Mouse (Mus musculus) stomach, postnatal 0 days (tissue): ENCODE results near the gene Lingo1. TPM values are rescaled to one million over a fixed set of nuclear protein-coding genes. Genes with fewer than 3 reads are reported as not detected.

Experiments
- ATAC-seq: fragments of 200-750 bp; cut with Nextera tagmentation; 2 replicates; pipeline ENCODE4 v1.8.0; 2017; ENCODE audit not compliant: low FRiP score, low TSS enrichment
- DNase-seq: peaks from one replicate; pipeline ENCODE4 v3.0.0-alpha.2; 2016; ENCODE audit warnings: low spot score
- H3K27ac ChIP-seq: fragments of 300-500 bp; sonication (generic); replicated peaks from 2 replicates; pipeline ENCODE4 v1.5.1; 2014; ENCODE audit warnings: mild to moderate bottlenecking, control low read depth
- H3K27me3 ChIP-seq: fragments of 300-500 bp; sonication (generic); 2 replicates; pipeline ENCODE4 v1.6.1; 2014; ENCODE audit warnings: low read length; ENCODE audit not compliant: control insufficient read depth, insufficient read depth
- H3K36me3 ChIP-seq: fragments of 300-500 bp; sonication (generic); 2 replicates; pipeline ENCODE4 v1.6.1; 2014; ENCODE audit warnings: low read length, mixed read lengths; ENCODE audit not compliant: control insufficient read depth, insufficient read depth
- H3K4me1 ChIP-seq: fragments of 300-500 bp; sonication (generic); replicated peaks from 2 replicates; pipeline ENCODE4 v1.6.1; 2014; ENCODE audit warnings: antibody characterized with exemption; ENCODE audit not compliant: control insufficient read depth, insufficient read depth
- H3K4me2 ChIP-seq: fragments of 300-500 bp; sonication (generic); replicated peaks from 2 replicates; pipeline ENCODE4 v1.6.1; 2014; ENCODE audit warnings: low read depth, mild to moderate bottlenecking, control low read depth, moderate library complexity
- H3K4me3 ChIP-seq: fragments of 300-500 bp; sonication (generic); 2 replicates; pipeline ENCODE4 v1.5.1; 2014; ENCODE audit warnings: low read depth, low read length, control low read depth
- H3K9ac ChIP-seq: fragments of 300-500 bp; sonication (generic); 2 replicates; pipeline ENCODE4 v1.6.1; 2014; ENCODE audit warnings: mild to moderate bottlenecking, low read length, control low read depth, mixed read lengths
- H3K9me3 ChIP-seq: fragments of 300-500 bp; sonication (generic); 2 replicates; pipeline ENCODE4 v1.6.1; 2016; ENCODE audit warnings: low read length; ENCODE audit not compliant: control insufficient read depth
- CTCF ChIP-seq: IDR thresholded peaks from 2 replicates; pipeline ENCODE4 v1.5.1; 2016; ENCODE audit warnings: antibody characterized with exemption, low read depth, mild to moderate bottlenecking, moderate library complexity
- EP300 ChIP-seq: optimal IDR thresholded peaks from 2 replicates; pipeline ENCODE3; 2016; ENCODE audit warnings: antibody characterized with exemption
- WGBS: fragments of 180-500 bp; shearing (Covaris S2); extraction: QIAGEN DNeasy Blood & Tissue Kit; methylation state at CpG from one replicate; pipeline ENCODE4 v1.1.7; 2014; 5-methylcytosine and 5-hydroxymethylcytosine counted together
- polyA plus RNA-seq: library from polyadenylated mRNA; unstranded; fragments of >200 nt; fragmentation: Nextera tagmentation; extraction: Ambion mirVana; gene quantifications from 2 replicates; pipeline ENCODE4 v1.2.1, GENCODE M21; 2015

Lingo1 gene
- polyA plus RNA-seq, 1 experiment from 2014 or later, result 0.99 TPM

DNA sequence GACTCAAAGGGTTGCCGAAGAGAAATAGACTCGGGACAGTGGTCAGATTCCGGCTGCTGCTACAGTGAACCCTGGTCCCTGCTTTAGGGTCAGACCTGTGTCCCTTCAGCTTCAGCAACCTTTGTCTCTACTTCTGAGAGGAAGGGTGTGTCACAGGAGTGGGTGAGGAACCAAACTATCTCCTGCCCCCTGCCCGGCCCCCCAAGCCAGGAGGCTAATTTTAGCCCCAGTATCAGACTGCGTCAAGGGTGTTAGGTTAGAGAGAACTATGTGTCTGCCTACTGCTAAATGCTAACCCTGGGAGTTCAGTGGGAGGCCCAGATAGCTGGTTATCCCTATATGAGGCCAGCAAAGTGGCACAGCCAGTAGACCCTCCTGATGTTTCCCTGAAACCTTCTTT lies 38.9 kb upstream of the Lingo1 start:
- no peak for ATAC-seq
- H3K9me3 ChIP-seq, result no peaks in the 10 kb centered on the region
- H3K27me3 ChIP-seq, result no peaks in the 10 kb centered on the region
- no peak for TF ChIP-seq EP300
- no peak for TF ChIP-seq CTCF
- WGBS, result 75% methylated on average over 5 of the region's 5 CpGs
- DNase-seq, result no peak
- no peaks in the 10 kb centered on the region for H3K4me1 ChIP-seq
- no peaks in the 10 kb centered on the region for H3K36me3 ChIP-seq
- no peak overlapping the region for H3K4me2 ChIP-seq
- H3K4me3 ChIP-seq, result no peak overlapping the region
- no peak overlapping the region for H3K27ac ChIP-seq
- H3K9ac ChIP-seq, result no peak overlapping the region

- Histone ChIP-seq H3K4me2 (no peak overlapping the region), H3K27ac (no peak overlapping the region), H3K27me3 (no peaks in the 10 kb centered on the region), H3K9me3 (no peaks in the 10 kb centered on the region), H3K4me3 (no peak overlapping the region), H3K36me3 (no peaks in the 10 kb centered on the region), H3K9ac (no peak overlapping the region), H3K4me1 (no peaks in the 10 kb centered on the region)
- TF ChIP-seq CTCF (no peak), EP300 (no peak)
- 18% methylated on average over 6 of the region's 6 CpGs for WGBS
- ATAC-seq (no peak), DNase-seq (no peak)
Measured at GRCm38 (mm10) chr9:56832900-56833299, 36.6 kb upstream of the Lingo1 start.

GRCm38 (mm10) chr9:56831904-56832303 lies 35.6 kb upstream of the Lingo1 start:
- TF ChIP-seq EP300, result no peak
- peak; percentile 27; the same call in 1 of the 2 replicates for TF ChIP-seq CTCF
- Histone ChIP-seq H3K27ac (no peak overlapping the region), H3K4me1 (no peaks in the 10 kb centered on the region), H3K9ac (no peak overlapping the region), H3K9me3 (no peaks in the 10 kb centered on the region), H3K36me3 (no peaks in the 10 kb centered on the region), H3K4me3 (no peak overlapping the region), H3K4me2 (no peak overlapping the region), H3K27me3 (no peaks in the 10 kb centered on the region)
- ATAC-seq (no peak), DNase-seq (no peak)
- WGBS, result 67% methylated on average over 3 of the region's 3 CpGs

DNA sequence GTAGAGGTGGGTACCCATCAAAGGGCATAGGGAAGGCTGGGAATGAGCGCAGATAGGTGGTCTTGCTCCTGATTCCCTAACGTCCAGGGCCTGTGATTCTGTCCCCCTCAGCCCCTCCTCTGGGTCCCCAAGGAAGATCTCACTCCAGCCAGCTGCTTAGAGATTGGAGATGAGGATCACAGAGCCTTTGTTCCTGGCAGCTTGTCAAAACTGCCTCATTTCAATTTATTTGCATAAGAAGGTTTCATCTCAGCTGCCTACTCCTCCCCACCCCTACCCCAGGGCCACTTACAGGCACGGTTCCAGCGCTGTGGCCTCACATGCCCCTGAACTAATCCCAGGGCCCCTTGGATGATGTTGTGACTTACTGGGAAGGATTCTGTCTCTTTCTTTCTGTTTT lies 33.9 kb upstream of the Lingo1 start:
- Histone ChIP-seq H3K4me3 (no peak overlapping the region), H3K9ac (no peak overlapping the region), H3K4me2 (no peak overlapping the region), H3K9me3 (no peaks in the 10 kb centered on the region), H3K27ac (no peak overlapping the region), H3K27me3 (no peaks in the 10 kb centered on the region), H3K36me3 (no peaks in the 10 kb centered on the region), H3K4me1 (no peaks in the 10 kb centered on the region)
- DNase-seq, result no peak
- 34% methylated on average over 4 of the region's 4 CpGs for WGBS
- ATAC-seq, result no peak
- no peak for TF ChIP-seq CTCF
- TF ChIP-seq EP300, result no peak

DNA sequence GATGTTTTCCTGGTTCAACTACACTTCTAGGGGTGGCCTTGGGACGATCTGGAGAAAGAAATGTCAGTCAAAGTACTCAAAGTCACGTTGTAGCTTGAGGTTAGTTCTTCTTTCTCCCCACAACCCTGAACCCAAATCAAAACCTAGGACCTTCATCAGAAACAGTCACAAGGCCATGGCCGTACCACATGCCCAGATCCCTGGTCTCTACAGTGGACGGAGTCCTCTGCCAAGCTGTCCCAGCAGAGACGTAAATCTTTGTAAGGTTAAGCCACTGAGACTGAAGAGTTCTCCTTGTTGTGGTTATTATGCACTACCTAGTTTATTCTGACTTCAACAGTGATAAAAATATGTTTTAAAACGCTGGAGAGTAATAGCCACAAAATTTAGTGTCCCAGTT lies 32.6 kb upstream of the Lingo1 start:
- Histone ChIP-seq H3K27ac (no peak overlapping the region), H3K36me3 (no peaks in the 10 kb centered on the region), H3K9ac (no peak overlapping the region), H3K9me3 (no peaks in the 10 kb centered on the region), H3K27me3 (no peaks in the 10 kb centered on the region), H3K4me3 (no peak overlapping the region), H3K4me1 (no peaks in the 10 kb centered on the region), H3K4me2 (no peak overlapping the region)
- ATAC-seq (no peak), DNase-seq (no peak)
- WGBS, result 76% methylated on average over 6 of the region's 6 CpGs
- no peak for TF ChIP-seq CTCF
- TF ChIP-seq EP300, result no peak

DNA sequence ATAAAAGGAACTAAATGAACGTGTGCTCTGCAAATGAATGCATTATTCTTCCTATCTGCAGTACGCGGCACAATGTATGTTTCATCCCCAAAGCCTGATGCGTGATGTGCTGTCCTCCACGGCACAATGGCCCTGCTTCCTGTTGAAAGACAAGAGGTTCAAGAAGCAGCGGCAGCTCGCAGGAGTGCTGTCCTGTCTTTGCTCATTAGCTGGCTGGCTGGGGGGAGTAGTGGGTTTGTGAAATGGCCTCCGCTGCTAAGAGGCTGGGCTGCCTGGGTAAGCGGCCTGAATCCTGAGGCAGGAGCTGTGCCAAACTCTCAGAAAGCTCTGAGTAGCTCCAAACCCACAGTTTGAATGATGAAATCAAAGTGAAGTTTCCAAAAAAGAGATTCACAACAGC lies 31.9 kb upstream of the Lingo1 start:
- H3K27ac ChIP-seq, result no peak overlapping the region
- H3K4me3 ChIP-seq, result no peak overlapping the region
- no peak for TF ChIP-seq CTCF
- TF ChIP-seq EP300, result no peak
- no peak overlapping the region for H3K9ac ChIP-seq
- ATAC-seq (no peak), DNase-seq (no peak)
- no peaks in the 10 kb centered on the region for H3K9me3 ChIP-seq
- no peaks in the 10 kb centered on the region for H3K36me3 ChIP-seq
- no peaks in the 10 kb centered on the region for H3K4me1 ChIP-seq
- 42% methylated on average over 9 of the region's 9 CpGs for WGBS
- no peak overlapping the region for H3K4me2 ChIP-seq
- no peaks in the 10 kb centered on the region for H3K27me3 ChIP-seq
